18 mouse cellular contexts compared by ENCODE assay signal in the genomic region with DNA sequence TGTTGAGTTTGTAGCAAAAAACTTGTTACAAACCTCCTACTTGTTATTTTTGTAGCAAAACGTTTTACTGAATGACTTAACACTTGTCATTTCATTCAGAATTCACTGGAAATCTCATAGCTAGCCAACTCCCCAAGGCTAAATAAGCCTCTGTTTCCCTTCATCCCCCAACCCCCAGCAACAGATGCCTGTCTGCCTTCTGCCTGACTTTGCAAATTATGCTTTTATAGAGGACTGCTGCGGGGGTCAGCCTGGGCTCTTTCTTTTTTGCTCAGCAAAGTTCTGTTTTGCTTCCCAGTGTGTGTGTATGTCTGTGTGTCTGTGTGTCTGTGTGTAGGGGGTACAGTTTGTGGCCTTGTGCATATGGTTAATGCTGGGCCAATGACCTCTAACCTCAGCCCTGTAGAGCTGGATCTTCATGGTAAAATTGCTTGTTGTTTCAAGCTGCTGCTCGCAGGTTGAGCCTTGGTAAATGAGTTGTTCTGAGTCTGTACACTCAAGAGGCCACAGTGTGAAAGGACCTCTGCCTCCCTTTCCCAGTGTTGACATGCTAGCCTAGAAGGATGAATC.
DNase-seq lines count a peak whose midpoint lies in the region; ATAC-seq and TF ChIP-seq lines count a peak whose summit lies in the region.
"Had no signal": no experiment of that assay in that cellular context is flagged by ENCODE, and none has a peak within 500 bp of the region (broad histone marks: within the 10 kb centered on the region; RNA-seq: fewer than 3 reads in every experiment).

No protein-coding gene starts in this region.

- WGBS in hindbrain, embryonic 11.5 days: 45% methylated on average over 3 of the region's 3 CpGs
- WGBS in hindbrain, embryonic 14.5 days: 55% methylated on average over 3 of the region's 3 CpGs
- 58% methylated on average over 3 of the region's 3 CpGs for WGBS in forebrain, embryonic 13.5 days
- 54% methylated on average over 3 of the region's 3 CpGs for WGBS in neural tube, embryonic 15.5 days

- TF ChIP-seq CTCF in brain, embryonic 14.5 days (IDR thresholded peaks at IDR 0.05; ENCODE audit: borderline replicate concordance, extremely low read depth, insufficient read depth, insufficient read length): no peak

- no peaks in the 10 kb centered on the region for H3K9me3 ChIP-seq in hindbrain, embryonic 11.5 days (ENCODE audit: control insufficient read depth, low read length)
- no peaks in the 10 kb centered on the region for H3K9me3 ChIP-seq in hindbrain, embryonic 14.5 days (ENCODE audit: control insufficient read depth, low read length)
- H3K9me3 ChIP-seq in forebrain, embryonic 13.5 days (replicated peaks): no peaks in the 10 kb centered on the region
- H3K9me3 ChIP-seq in neural tube, embryonic 15.5 days (replicated peaks): no peaks in the 10 kb centered on the region
- H3K9me3 ChIP-seq: embryonic facial prominence, embryonic 13.5 days; limb, embryonic 13.5 days; stomach, embryonic 15.5 days had no signal

- no peak overlapping the region for H3K4me2 ChIP-seq in hindbrain, embryonic 11.5 days (replicated peaks; ENCODE audit: low read depth, low read length)
- H3K4me2 ChIP-seq in hindbrain, embryonic 14.5 days (replicated peaks): no peak overlapping the region
- no peak overlapping the region for H3K4me2 ChIP-seq in forebrain, embryonic 13.5 days
- no peak overlapping the region for H3K4me2 ChIP-seq in neural tube, embryonic 15.5 days
- H3K4me2 ChIP-seq: embryonic facial prominence, embryonic 13.5 days; limb, embryonic 13.5 days; stomach, embryonic 15.5 days had no signal

- H3K4me3 ChIP-seq in hindbrain, embryonic 11.5 days (ENCODE audit: low read depth, low read length): no peak overlapping the region
- no peak overlapping the region for H3K4me3 ChIP-seq in hindbrain, embryonic 14.5 days (replicated peaks; ENCODE audit: low read length)
- H3K4me3 ChIP-seq in forebrain, embryonic 13.5 days: no peak overlapping the region
- H3K4me3 ChIP-seq in neural tube, embryonic 15.5 days (replicated peaks): no peak overlapping the region
- H3K4me3 ChIP-seq: embryonic facial prominence, embryonic 13.5 days; limb, embryonic 13.5 days; myocyte; stomach, embryonic 15.5 days had no signal

- H3K27me3 ChIP-seq in hindbrain, embryonic 11.5 days (ENCODE audit: control insufficient read depth, insufficient read depth, low read length): no peaks in the 10 kb centered on the region
- H3K27me3 ChIP-seq in hindbrain, embryonic 14.5 days (ENCODE audit: control insufficient read depth, insufficient read depth, low read length): no peaks in the 10 kb centered on the region
- no peaks in the 10 kb centered on the region for H3K27me3 ChIP-seq in forebrain, embryonic 13.5 days
- H3K27me3 ChIP-seq in neural tube, embryonic 15.5 days (replicated peaks): no peaks in the 10 kb centered on the region
- H3K27me3 ChIP-seq: embryonic facial prominence, embryonic 13.5 days; limb, embryonic 13.5 days; stomach, embryonic 15.5 days had no signal

- no peaks in the 10 kb centered on the region for H3K4me1 ChIP-seq in hindbrain, embryonic 11.5 days (replicated peaks; ENCODE audit: control insufficient read depth, insufficient read depth, low read length)
- H3K4me1 ChIP-seq in hindbrain, embryonic 14.5 days (replicated peaks; ENCODE audit: control insufficient read depth, insufficient read depth, low read length): no peaks in the 10 kb centered on the region; the same call in 1 of the 2 replicates
- H3K4me1 ChIP-seq in forebrain, embryonic 13.5 days: peaks cover 17% of the 10 kb centered on the region
- peaks cover 6% of the 10 kb centered on the region; the same call in 1 of the 2 replicates for H3K4me1 ChIP-seq in neural tube, embryonic 15.5 days
- H3K4me1 ChIP-seq: stomach, embryonic 15.5 days had no signal

- H3K9ac ChIP-seq in hindbrain, embryonic 11.5 days (ENCODE audit: low read depth, low read length): no peak overlapping the region
- H3K9ac ChIP-seq in hindbrain, embryonic 14.5 days: no peak overlapping the region
- no peak overlapping the region for H3K9ac ChIP-seq in forebrain, embryonic 13.5 days
- no peak overlapping the region for H3K9ac ChIP-seq in neural tube, embryonic 15.5 days (replicated peaks)
- H3K9ac ChIP-seq: embryonic facial prominence, embryonic 13.5 days; limb, embryonic 13.5 days; liver, embryonic 14.5 days; stomach, embryonic 15.5 days had no signal

- DNase-seq in hindbrain, embryonic 11.5 days (ENCODE audit: low spot score): peak; percentile 8
- no peak for DNase-seq in hindbrain, embryonic 14.5 days (ENCODE audit: low spot score)
- DNase-seq in brain, embryonic 14.5 days (ENCODE audit: low read depth): peak; percentile 48
- DNase-seq in embryo, embryonic 10 days (ENCODE audit: low spot score): peak; percentile 47
- DNase-seq: adrenal gland, adult 8-10 months; cerebellum, adult 18-20 months; cerebellum, postnatal 25 days; midbrain, embryonic 14.5 days; thymus, adult 18-20 months; thymus, postnatal 4 days had no signal

- ATAC-seq in hindbrain, embryonic 11.5 days (ENCODE audit: low FRiP score): no peak
- ATAC-seq in hindbrain, embryonic 14.5 days (ENCODE audit: low FRiP score): no peak
- ATAC-seq in forebrain, embryonic 13.5 days: peak; percentile 43; the same call in 1 of the 2 replicates
- no peak for ATAC-seq in neural tube, embryonic 15.5 days (ENCODE audit: low FRiP score)
- ATAC-seq in erythroid progenitor cell, adult 5-6 weeks (replicated peaks; ENCODE audit: low FRiP score, poor library complexity, severe bottlenecking): no peak

- H3K36me3 ChIP-seq in hindbrain, embryonic 11.5 days (ENCODE audit: control insufficient read depth, insufficient read depth, low read length): no peaks in the 10 kb centered on the region
- no peaks in the 10 kb centered on the region for H3K36me3 ChIP-seq in hindbrain, embryonic 14.5 days (replicated peaks; ENCODE audit: control insufficient read depth, insufficient read depth)
- H3K36me3 ChIP-seq in forebrain, embryonic 13.5 days (ENCODE audit: poor library complexity, severe bottlenecking): no peaks in the 10 kb centered on the region
- H3K36me3 ChIP-seq in neural tube, embryonic 15.5 days: no peaks in the 10 kb centered on the region
- H3K36me3 ChIP-seq: embryonic facial prominence, embryonic 13.5 days; limb, embryonic 13.5 days; stomach, embryonic 15.5 days had no signal

- no peak for TF ChIP-seq POLR2A in brain, embryonic 14.5 days (IDR thresholded peaks at IDR 0.05; ENCODE audit: borderline replicate concordance, extremely low read depth, insufficient read depth, insufficient read length, poor library complexity, severe bottlenecking)

- H3K27ac ChIP-seq in hindbrain, embryonic 11.5 days (ENCODE audit: low read depth, low read length): no peak overlapping the region
- H3K27ac ChIP-seq in hindbrain, embryonic 14.5 days: no peak overlapping the region
- H3K27ac ChIP-seq in forebrain, embryonic 13.5 days: no peak overlapping the region
- H3K27ac ChIP-seq in neural tube, embryonic 15.5 days (replicated peaks): no peak overlapping the region
- H3K27ac ChIP-seq: embryonic facial prominence, embryonic 13.5 days; limb, embryonic 13.5 days; liver, embryonic 14.5 days; stomach, embryonic 15.5 days had no signal
